Mouse (Mus musculus) adrenal gland, postnatal 25 days (tissue): Measurements from ENCODE around the gene Wipf1. TPM values are rescaled to one million over a fixed set of nuclear protein-coding genes. Genes with fewer than 3 reads are reported as not detected.

Experiments
- DNase-seq: peaks from one replicate; pipeline ENCODE4 v3.0.0; 2021; ENCODE audit warnings: mixed read lengths
- total RNA-seq: library from RNA; stranded (reverse); gene quantifications from 2 replicates; pipeline ENCODE4 v1.2.3, GENCODE M21; 2021

Gene Wipf1
- total RNA-seq, 1 experiment from 2014 or later, result 17.0 TPM

- DNase-seq, result no peak
Measured at GRCm38 (mm10) chr2:73380298-73380975, 149.1 kb downstream of the Wipf1 start.

GRCm38 (mm10) chr2:73379656-73380055, 149.9 kb downstream of the Wipf1 start:
- no peak for DNase-seq

Other genes with a start within 250 kb of the Wipf1 start
- 24.1 and 29.1 TPM in 2 replicates for gene Scrn3, start 217.1 kb downstream of the Wipf1 start, total RNA-seq
- 22.7 and 27.6 TPM in 2 replicates for gene Cir1, start 217.0 kb downstream of the Wipf1 start, total RNA-seq
- 5.7 and 8.3 TPM in 2 replicates for gene Gpr155, start 143.2 kb downstream of the Wipf1 start, total RNA-seq
- gene Chrna1, start 50.6 kb upstream of the Wipf1 start, total RNA-seq, result not detected in 2 replicates
- gene Chn1, start 245.6 kb upstream of the Wipf1 start, total RNA-seq, result 11.3 and 13.2 TPM in 2 replicates